Mouse (Mus musculus) thymus, postnatal 0 days (tissue): ENCODE measurements around the gene Copz1. TPM values are rescaled to one million over a fixed set of nuclear protein-coding genes. Genes with fewer than 3 reads are reported as not detected.
"Not testable (repeated sequence)": the region's sequence is repeated elsewhere in the genome, so short reads cannot be mapped to it uniquely, and the experiment has no call there.

Source experiments
- DNase-seq: peaks from one replicate; pipeline ENCODE4 v3.0.0-alpha.2; 2015; ENCODE audit warnings: low spot score
- polyA plus RNA-seq: library from polyadenylated mRNA; unstranded; fragments of >200 nt; fragmentation: Nextera tagmentation; extraction: Ambion mirVana; gene quantifications from 2 replicates; pipeline ENCODE4 v1.2.1, GENCODE M21; 2015

Copz1 gene
- polyA plus RNA-seq, 1 experiment from 2014 or later, result 188 TPM

GRCm38 (mm10) chr15:103251595-103251994 lies 20.9 kb upstream of the Copz1 start:
- no peak for DNase-seq

DNA sequence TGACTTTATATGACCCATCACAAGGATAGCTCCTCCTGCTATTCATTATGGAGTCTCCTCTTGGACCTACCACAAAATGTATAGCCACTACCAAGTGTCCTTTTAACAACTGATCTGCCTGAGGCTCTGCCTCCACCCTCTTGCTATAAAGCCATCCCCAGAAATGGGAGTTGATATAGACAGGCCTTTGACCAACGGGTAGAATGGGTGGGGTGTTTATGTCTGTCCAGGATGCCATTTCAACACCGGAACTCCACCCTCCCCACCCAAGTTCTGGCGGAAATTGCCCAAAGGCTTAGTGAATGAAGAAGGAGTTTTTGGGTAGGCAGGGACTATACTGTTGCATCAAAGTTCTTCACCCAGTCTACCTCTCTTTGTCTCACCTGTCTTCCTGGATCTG lies 19.9 kb upstream of the Copz1 start:
- DNase-seq, result no peak

- DNase-seq, result no peak
These were observed 19.2 kb upstream of the Copz1 start for GRCm38 (mm10) chr15:103253352-103253751.

DNA sequence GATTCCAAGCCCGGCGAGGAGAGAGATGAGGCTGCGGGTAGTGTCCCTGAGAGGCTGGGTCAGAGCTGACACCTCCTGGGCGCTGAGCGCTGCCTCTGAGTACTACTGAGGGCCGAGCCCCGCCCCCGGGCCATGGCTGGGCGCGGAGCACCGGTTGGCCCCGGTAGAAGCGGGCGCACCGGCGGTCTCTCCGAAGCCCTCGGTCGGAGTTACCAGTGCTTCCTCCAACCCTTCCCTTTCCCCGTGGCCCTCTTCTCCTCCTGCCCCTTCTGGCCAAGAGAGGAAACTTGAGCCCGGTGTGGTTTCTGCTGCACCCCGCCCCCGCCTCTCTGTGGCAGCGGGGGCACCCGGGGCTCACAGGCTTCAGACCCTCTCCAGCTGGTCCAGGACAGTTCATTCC lies 17.3 kb upstream of the Copz1 start:
- peak; percentile 40 for DNase-seq

DNA sequence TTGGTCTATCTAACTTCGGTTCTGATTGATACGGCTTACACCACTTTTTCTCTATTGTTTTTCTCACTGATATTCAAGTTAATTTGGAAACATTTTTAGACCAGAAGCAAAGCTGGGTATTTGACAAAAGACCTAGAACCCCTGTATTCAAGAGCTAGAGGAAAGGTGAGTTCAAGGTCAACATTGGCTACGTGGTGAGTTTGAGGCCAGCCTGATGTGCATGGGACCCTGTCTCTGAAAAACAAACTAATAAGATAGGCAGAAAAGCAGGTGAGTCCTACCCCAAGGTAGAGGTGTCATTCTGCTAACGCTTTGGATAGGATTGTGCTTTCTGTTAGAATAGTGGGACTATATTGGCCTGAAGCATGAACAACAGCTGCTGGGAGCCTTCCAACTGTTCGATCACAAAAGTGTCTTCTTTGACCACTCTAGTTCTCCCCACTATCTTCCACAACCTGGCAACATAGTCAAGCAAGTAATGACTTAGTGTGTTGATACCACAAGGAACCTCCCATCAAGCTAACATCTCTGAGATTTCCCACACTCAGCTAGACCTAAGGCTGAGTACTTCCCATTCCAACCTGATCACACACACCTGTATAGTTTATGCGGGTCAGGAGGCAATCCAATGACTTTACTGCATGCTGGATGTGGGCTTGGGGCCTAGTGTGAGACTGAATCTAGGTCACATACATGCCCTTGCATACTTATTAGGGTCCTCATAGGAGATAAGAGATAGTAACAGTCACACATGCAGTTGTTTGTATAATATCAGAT lies 16.1 kb upstream of the Copz1 start:
- no peak for DNase-seq

DNA sequence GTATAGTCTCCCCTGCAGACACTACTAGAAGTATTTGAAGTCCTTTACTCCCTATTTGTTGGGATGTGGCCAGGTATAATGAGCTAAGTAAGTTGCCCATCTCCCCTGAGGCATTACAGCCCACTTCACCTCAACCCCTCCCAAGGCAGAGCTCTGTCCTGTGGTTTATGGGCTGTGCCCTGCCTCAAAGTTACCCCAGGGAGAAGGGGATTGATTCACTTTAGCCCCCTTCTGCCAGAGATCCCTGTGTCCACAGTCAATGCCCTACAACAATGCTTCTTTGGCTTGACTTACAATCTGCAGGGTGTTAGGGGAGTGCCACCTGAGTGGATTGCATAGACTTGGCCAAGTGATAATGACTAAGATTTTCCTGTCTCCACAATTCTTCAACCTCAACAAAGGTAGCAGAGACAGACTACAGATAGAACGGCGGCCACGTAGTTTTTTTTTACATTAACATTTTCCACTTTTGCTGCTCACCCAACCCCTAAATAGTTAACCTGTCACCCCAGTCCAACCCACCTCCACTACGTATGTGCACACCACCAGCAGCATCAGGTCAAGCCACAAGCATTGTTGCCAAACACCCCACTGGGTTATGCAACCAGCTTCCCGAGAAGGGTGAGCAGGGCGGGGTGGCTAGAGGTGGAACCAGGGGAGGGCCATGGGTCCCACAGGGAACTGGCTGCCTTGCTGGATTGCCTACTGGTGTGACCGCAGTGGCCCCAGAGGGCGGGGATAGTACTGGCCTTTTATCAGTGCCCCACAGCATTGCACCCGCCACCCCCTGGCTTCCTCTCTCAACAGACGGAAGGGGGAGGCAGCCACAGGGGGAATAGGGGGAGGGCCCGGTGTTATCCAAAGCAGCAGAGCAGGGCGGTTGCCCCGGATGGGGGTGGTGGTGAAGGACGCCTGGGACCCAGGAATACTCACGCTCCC lies 14.5 kb upstream of the Copz1 start, which contains the start of gene Nfe2:
Nfe2 (minus strand) TSS at position 614 of the 939 bp plus-strand sequence.
- DNase-seq, result peak; percentile 82

- DNase-seq, result no peak
These were observed 13.4 kb upstream of the Copz1 start for GRCm38 (mm10) chr15:103259162-103259561.

DNA sequence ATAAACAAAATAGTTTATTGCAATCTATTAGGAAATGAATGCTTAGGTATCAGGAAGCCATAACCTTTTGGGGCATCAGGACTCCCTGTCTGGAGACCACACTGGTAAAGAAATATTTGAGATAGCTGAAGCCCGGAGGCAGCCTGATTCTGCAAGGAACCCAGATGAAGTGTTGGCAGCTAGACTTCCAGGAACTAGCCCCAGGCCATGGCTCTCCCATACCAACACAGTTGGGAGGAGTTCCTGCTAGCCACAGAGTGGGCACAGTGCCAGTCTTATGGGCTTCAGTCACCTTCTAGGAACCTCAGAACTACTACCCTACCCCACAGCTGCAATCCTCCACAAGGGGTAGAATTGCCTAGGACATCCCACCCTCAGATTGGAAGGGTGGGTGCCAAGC lies 12.5 kb upstream of the Copz1 start:
- DNase-seq, result no peak

GRCm38 (mm10) chr15:103264794-103265193 lies 7.7 kb upstream of the Copz1 start:
- DNase-seq, result no peak

DNA sequence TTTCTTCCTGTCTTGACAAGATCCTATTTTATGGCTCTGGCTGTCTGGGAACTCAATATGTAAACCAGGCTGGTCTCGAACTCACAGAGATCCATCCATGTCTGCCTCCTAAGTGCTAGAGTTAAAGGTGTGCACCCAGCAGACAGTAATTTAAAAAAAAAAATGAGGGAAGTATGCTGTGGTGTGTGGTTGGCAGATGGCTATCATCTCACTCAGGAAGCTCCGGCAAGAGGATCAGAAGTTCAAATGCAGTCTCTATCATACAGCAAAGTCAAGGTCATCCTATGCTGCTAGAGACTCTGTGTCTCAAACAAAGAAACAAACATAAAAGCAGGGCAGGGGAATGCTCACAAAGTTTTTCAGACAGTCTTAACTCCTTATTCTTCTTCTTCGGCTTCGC lies 3.6 kb upstream of the Copz1 start:
- peak; percentile 26 for DNase-seq

- DNase-seq, result not testable (repeated sequence)
These were observed 3.4 kb downstream of the Copz1 start for GRCm38 (mm10) chr15:103275943-103276342.

DNA sequence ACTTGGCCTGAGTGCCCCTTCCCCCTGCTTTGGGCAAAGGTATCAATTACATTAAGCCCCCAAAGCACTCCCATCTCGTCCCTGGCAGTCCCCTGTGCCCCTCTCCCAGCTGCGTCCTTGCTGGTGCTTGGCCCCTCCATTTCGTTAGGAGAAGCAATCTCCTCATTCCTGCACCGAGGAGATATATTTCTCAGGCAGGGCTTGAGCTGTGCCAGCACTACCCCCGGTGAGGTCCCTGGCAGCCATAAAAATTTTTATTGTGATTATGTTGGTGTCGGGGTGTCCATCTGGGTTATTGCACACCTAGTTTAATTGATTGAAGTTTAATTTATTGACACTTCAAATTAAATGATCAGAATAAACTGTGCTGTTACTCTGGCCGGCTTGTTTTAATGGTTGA lies 5.4 kb downstream of the Copz1 start:
- no peak for DNase-seq

GRCm38 (mm10) chr15:103279750-103280149 lies 7.2 kb downstream of the Copz1 start:
- DNase-seq, result peak; percentile 54

- DNase-seq, result peak; percentile 35
These were observed 8.4 kb downstream of the Copz1 start for GRCm38 (mm10) chr15:103280817-103281464.

DNA sequence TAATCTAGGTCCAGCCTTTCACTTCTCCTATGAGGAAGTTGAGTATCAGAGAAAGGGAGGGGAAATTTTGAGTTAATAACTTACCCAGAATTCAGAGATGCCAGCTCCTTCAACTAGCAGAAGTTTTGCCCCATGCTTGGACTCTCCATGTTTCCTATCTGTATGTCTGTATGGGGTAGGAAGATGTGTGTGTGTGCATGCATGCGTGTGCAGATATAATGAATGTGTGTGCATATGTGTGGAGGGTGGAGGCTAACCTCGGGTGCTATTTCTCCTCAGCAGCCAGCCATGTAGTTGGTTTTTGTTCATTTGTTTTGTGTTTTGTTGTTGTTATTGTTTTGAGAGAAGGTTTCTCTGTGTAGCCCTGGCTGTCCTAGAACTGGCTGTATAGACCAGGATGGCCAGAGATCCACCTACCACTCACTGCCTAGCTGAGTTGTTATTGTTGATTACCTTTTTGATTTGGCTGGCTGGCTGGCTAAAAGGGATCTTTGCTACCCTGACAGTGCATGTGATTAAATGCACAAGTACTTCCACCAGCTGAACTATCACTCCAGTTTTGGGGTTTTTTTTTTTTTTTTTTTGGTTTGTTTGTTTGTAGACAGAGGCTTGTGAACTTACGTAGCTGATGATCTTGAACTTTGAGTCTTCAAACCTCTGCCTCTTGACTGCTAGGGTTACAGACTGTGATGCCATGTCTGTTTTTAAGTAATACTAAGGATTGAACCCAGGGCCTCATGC lies 9.1 kb downstream of the Copz1 start:
- no peak for DNase-seq

DNA sequence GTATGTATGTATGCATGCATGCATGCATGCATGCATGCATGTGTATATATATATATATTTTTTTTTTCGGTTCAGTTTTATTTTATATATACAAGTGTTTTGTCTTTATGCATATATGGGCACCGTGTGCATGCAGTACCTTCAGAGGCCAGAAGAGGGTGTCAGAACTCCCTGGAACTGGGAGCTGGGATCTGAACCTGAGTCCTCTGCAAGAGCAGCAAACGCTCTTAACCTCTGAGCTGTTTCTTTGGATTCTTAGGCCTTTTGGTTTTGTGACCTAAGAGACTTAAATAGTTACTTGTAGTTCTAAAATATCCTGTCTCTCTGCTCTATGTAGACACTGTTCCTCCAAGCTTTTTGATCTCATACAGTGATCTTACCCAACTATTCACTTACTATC lies 11.6 kb downstream of the Copz1 start:
- peak; percentile 55 for DNase-seq

DNA sequence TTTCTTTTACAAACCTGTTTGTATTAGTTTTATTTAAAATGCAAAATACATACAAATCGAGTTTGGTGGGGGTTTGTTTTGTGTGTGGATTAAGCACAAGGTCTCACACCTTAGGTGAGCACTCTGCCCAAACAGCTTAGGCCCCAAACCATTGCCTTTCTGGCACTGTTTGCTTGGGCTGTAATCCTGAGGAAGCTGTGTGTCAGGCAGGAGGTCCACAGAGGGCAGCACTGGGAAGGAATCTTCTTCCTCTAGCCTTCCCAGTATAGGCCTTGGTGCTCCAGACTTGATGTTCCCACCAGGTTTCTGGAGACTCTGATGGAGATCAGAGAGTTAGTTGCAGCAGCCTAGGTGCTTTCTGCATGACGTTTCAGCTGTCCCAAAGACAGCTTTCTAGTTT lies 12.1 kb downstream of the Copz1 start:
- no peak for DNase-seq

DNA sequence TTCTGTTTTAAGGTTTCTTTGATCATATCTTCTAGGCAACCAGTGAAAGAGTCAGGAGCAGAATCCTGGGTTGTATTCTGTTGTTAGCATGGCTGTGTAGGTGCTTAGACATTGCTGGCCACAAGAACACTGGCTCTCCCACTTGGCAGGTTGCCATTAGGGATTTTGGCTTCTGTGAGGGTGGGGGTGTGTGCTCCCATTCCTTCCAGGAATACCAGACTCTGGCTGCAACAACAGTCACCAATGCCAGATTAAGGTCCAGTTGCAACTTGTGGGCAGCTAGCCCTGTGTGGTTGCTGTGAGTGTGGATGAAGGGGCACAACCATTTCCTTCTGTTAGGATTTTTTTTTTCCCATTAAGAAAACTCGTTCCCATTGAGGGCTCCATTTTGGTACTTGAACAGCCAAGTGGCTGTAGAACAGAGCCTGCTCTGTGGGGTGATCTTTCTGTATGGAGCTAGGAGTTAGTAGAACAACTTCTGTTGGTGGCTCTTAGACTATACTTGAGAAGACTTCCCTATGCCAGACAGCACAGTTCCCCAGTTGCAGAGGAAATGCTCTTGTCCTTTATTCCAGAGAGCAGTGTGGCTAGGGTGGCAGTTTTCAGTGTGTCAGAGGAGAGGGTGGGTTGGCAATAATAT lies 13.4 kb downstream of the Copz1 start:
- DNase-seq, result no peak

DNA sequence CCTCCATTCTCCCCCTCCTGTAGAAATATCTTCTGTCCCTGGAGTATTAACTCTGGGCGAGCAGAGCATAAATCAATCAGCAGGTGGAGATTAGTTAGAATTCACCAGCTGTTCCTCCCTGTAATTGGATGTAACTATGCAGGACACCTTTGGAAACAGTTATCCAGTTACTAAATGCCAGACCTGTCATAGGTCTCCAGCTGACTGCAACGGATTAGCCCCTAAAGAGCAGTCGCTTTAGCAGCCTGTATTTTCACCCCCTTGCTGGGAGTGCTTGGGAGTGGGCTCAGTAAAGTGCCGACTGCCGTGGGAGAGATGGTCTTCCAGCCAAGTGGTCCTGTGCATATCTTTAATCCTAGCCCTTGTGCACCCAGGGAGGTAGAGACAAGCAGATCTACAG lies 17.1 kb downstream of the Copz1 start:
- DNase-seq, result no peak

GRCm38 (mm10) chr15:103290417-103290816 lies 17.9 kb downstream of the Copz1 start:
- no peak for DNase-seq

DNA sequence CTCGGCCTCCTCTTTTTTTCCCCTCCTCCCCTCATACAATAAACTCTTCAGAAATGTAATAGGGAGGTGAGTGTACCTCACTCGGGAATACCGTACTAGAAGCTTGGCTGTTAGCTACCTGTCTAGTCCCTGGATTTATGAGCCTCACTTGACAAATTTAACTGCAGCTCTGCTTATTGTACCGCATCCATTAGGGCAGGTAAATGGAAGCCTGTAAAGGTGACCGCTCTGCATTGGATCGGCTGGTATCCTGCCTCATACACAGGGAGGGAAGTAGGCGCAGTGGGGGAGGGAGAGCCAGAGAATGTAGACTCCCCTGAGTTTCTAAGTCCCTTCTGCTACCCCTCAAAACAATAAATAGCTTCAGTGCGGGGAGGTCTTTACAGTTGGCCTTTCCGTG lies 18.3 kb downstream of the Copz1 start:
- no peak for DNase-seq
